Mouse (Mus musculus): ENCODE data around the gene Rfc1.

DNA sequence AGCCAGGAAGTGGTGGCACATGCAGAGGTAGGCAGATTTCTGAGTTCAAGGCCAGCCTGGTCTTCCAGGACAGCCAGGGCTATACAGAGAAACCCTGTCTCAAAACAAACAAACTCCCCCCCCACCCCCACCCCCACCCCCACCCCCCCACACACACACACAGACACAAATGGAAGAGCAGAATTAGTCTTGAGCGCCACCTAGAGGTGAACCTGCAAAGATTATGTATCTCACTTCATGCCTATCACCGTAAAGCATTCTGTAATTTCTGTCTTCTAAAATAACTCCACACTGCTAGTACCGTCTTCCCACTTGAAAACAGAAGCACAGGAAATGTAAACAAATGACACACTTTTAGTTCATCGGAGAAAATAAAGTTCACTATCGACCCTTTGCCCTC is 92.7 kb downstream of the Rfc1 start:
- TF ChIP-seq CTCF (IDR thresholded peaks at IDR 0.05; ENCODE audit: insufficient read depth, low read length): no peak
- TF ChIP-seq POLR2A (IDR thresholded peaks at IDR 0.05; ENCODE audit: borderline replicate concordance, extremely low read depth, low read depth, low read length): no peak
